Mouse (Mus musculus) hindbrain, embryonic 13.5 days (tissue): ENCODE data around the gene Fbn1. TPM values are rescaled to one million over a fixed set of nuclear protein-coding genes. Genes with fewer than 3 reads are reported as not detected.

Experiments
- ATAC-seq: fragments of 200-750 bp; cut with Nextera tagmentation; 2 replicates; pipeline ENCODE4 v1.8.0; 2017; ENCODE audit warnings: moderate TSS enrichment; ENCODE audit not compliant: low FRiP score
- H3K27ac ChIP-seq: fragments of 300-500 bp; sonication (generic); 2 replicates; pipeline ENCODE4 v1.5.1; 2015; ENCODE audit warnings: inconsistent platforms, mild to moderate bottlenecking, moderate library complexity
- H3K27me3 ChIP-seq: fragments of 300-500 bp; sonication (generic); 2 replicates; pipeline ENCODE4 v1.6.1; 2015; ENCODE audit warnings: mild to moderate bottlenecking, inconsistent platforms
- H3K36me3 ChIP-seq: fragments of 300-500 bp; sonication (generic); 2 replicates; pipeline ENCODE4 v1.6.1; 2015; ENCODE audit warnings: mild to moderate bottlenecking, inconsistent platforms
- H3K4me1 ChIP-seq: fragments of 300-500 bp; sonication (generic); replicated peaks from 2 replicates; pipeline ENCODE4 v1.6.1; 2015; ENCODE audit warnings: inconsistent platforms
- H3K4me2 ChIP-seq: fragments of 300-500 bp; sonication (generic); 2 replicates; pipeline ENCODE4 v1.6.1; 2015; ENCODE audit warnings: inconsistent platforms, mild to moderate bottlenecking, moderate library complexity
- H3K4me3 ChIP-seq: fragments of 300-500 bp; sonication (generic); 2 replicates; pipeline ENCODE4 v1.5.1; 2015; ENCODE audit warnings: mild to moderate bottlenecking, inconsistent platforms
- H3K9ac ChIP-seq: fragments of 300-500 bp; sonication (generic); 2 replicates; pipeline ENCODE4 v1.6.1; 2015; ENCODE audit warnings: mild to moderate bottlenecking, inconsistent platforms
- H3K9me3 ChIP-seq: fragments of 300-500 bp; sonication (generic); 2 replicates; pipeline ENCODE4 v1.6.1; 2016; ENCODE audit warnings: inconsistent platforms
- WGBS: fragments of 180-500 bp; shearing (Covaris S2); methylation state at CpG from one replicate; pipeline ENCODE4 v1.1.7; 2015; 5-methylcytosine and 5-hydroxymethylcytosine counted together
- polyA plus RNA-seq: library from polyadenylated mRNA; unstranded; fragments of >200 nt; fragmentation: Nextera tagmentation; extraction: Ambion mirVana; gene quantifications from 2 replicates; pipeline ENCODE4 v1.2.1, GENCODE M21; 2015

Gene Fbn1
- polyA plus RNA-seq, result 2.7 and 3.8 TPM in 2 replicates

- 84% methylated on average over 4 of the region's 4 CpGs for WGBS
- Histone ChIP-seq H3K27ac (no peak within 1 kb of the TSS), H3K9ac (peak within 1 kb of the TSS; percentile 85), H3K27me3 (peaks cover 18% of the 10 kb centered on the region), H3K4me1 (peaks cover 16% of the 10 kb centered on the region), H3K36me3 (no peaks in the 10 kb centered on the region), H3K4me3 (peak within 1 kb of the TSS; percentile 73), H3K9me3 (no peaks in the 10 kb centered on the region), H3K4me2 (peak within 1 kb of the TSS; percentile 98)
- ATAC-seq, result no peak
Measured at GRCm38 (mm10) chr2:125507893-125508292, at the start of gene Fbn1. Gene Fbn1 (minus strand): TSS chr2:125507993.

- ATAC-seq, result no peak
- H3K27me3 ChIP-seq, result no peaks in the 10 kb centered on the region
- no peak overlapping the region for H3K27ac ChIP-seq
- WGBS, result 82% methylated on average over 6 of the region's 6 CpGs
- no peaks in the 10 kb centered on the region for H3K9me3 ChIP-seq
- no peak overlapping the region for H3K4me2 ChIP-seq
- peaks cover 14% of the 10 kb centered on the region; the same call in 1 of the 2 replicates for H3K4me1 ChIP-seq
- H3K9ac ChIP-seq, result no peak overlapping the region
- H3K4me3 ChIP-seq, result no peak overlapping the region
- no peaks in the 10 kb centered on the region for H3K36me3 ChIP-seq
Measured at GRCm38 (mm10) chr2:125555830-125556229, 48.0 kb upstream of the Fbn1 start.

GRCm38 (mm10) chr2:125548806-125549578 is 41.2 kb upstream of the Fbn1 start:
- Histone ChIP-seq H3K4me1 (no peaks in the 10 kb centered on the region), H3K9ac (no peak overlapping the region), H3K27ac (no peak overlapping the region), H3K27me3 (no peaks in the 10 kb centered on the region), H3K36me3 (no peaks in the 10 kb centered on the region), H3K4me2 (no peak overlapping the region), H3K4me3 (no peak overlapping the region), H3K9me3 (no peaks in the 10 kb centered on the region)
- ATAC-seq, result no peak
- WGBS, result 79% methylated on average over 1 of the region's 1 CpGs

- no peaks in the 10 kb centered on the region for H3K9me3 ChIP-seq
- H3K9ac ChIP-seq, result no peak overlapping the region
- no peak for ATAC-seq
- no peak overlapping the region for H3K4me2 ChIP-seq
- H3K4me1 ChIP-seq, result no peaks in the 10 kb centered on the region
- H3K4me3 ChIP-seq, result no peak overlapping the region
- H3K36me3 ChIP-seq, result no peaks in the 10 kb centered on the region
- WGBS, result 91% methylated on average over 3 of the region's 3 CpGs
- H3K27ac ChIP-seq, result no peak overlapping the region
- no peaks in the 10 kb centered on the region for H3K27me3 ChIP-seq
Measured at GRCm38 (mm10) chr2:125544986-125545385, 37.2 kb upstream of the Fbn1 start.

GRCm38 (mm10) chr2:125543646-125544045 is 35.9 kb upstream of the Fbn1 start:
- no peak overlapping the region for H3K4me3 ChIP-seq
- H3K4me2 ChIP-seq, result no peak overlapping the region
- WGBS, result 90% methylated on average over 1 of the region's 1 CpGs
- no peak overlapping the region for H3K27ac ChIP-seq
- no peak overlapping the region for H3K9ac ChIP-seq
- no peak for ATAC-seq
- H3K9me3 ChIP-seq, result no peaks in the 10 kb centered on the region
- no peaks in the 10 kb centered on the region for H3K36me3 ChIP-seq
- no peaks in the 10 kb centered on the region for H3K4me1 ChIP-seq
- no peaks in the 10 kb centered on the region for H3K27me3 ChIP-seq

GRCm38 (mm10) chr2:125541451-125541850 is 33.7 kb upstream of the Fbn1 start:
- no peaks in the 10 kb centered on the region for H3K36me3 ChIP-seq
- no peaks in the 10 kb centered on the region for H3K9me3 ChIP-seq
- H3K9ac ChIP-seq, result no peak overlapping the region
- H3K27me3 ChIP-seq, result no peaks in the 10 kb centered on the region
- WGBS, result 80% methylated on average over 7 of the region's 7 CpGs
- H3K4me3 ChIP-seq, result no peak overlapping the region
- H3K4me1 ChIP-seq, result no peaks in the 10 kb centered on the region
- no peak overlapping the region for H3K4me2 ChIP-seq
- ATAC-seq, result no peak
- H3K27ac ChIP-seq, result no peak overlapping the region

GRCm38 (mm10) chr2:125540579-125540978 is 32.8 kb upstream of the Fbn1 start:
- H3K27ac ChIP-seq, result no peak overlapping the region
- H3K27me3 ChIP-seq, result no peaks in the 10 kb centered on the region
- no peak overlapping the region for H3K4me2 ChIP-seq
- no peak for ATAC-seq
- no peak overlapping the region for H3K9ac ChIP-seq
- H3K4me3 ChIP-seq, result no peak overlapping the region
- no peaks in the 10 kb centered on the region for H3K4me1 ChIP-seq
- no peaks in the 10 kb centered on the region for H3K36me3 ChIP-seq
- no peaks in the 10 kb centered on the region for H3K9me3 ChIP-seq
- WGBS, result 84% methylated on average over 7 of the region's 7 CpGs

- no peak overlapping the region for H3K9ac ChIP-seq
- H3K27me3 ChIP-seq, result no peaks in the 10 kb centered on the region
- H3K4me2 ChIP-seq, result no peak overlapping the region
- no peaks in the 10 kb centered on the region for H3K36me3 ChIP-seq
- H3K27ac ChIP-seq, result no peak overlapping the region
- no peak overlapping the region for H3K4me3 ChIP-seq
- whole genome bisulfite sequencing, result 82% methylated on average over 3 of the region's 3 CpGs
- H3K4me1 ChIP-seq, result no peaks in the 10 kb centered on the region
- no peak for ATAC-seq
- H3K9me3 ChIP-seq, result no peaks in the 10 kb centered on the region
Measured at GRCm38 (mm10) chr2:125539640-125540039, 31.8 kb upstream of the Fbn1 start.

GRCm38 (mm10) chr2:125530665-125531064 is 22.9 kb upstream of the Fbn1 start:
- Histone ChIP-seq H3K4me2 (no peak overlapping the region), H3K9ac (no peak overlapping the region), H3K27me3 (no peaks in the 10 kb centered on the region), H3K9me3 (no peaks in the 10 kb centered on the region), H3K4me3 (no peak overlapping the region), H3K27ac (no peak overlapping the region), H3K4me1 (no peaks in the 10 kb centered on the region), H3K36me3 (no peaks in the 10 kb centered on the region)
- WGBS, result 78% methylated on average over 6 of the region's 6 CpGs
- no peak for ATAC-seq

- no peak overlapping the region for H3K4me3 ChIP-seq
- no peaks in the 10 kb centered on the region for H3K9me3 ChIP-seq
- H3K27me3 ChIP-seq, result no peaks in the 10 kb centered on the region
- H3K36me3 ChIP-seq, result no peaks in the 10 kb centered on the region
- no peak overlapping the region for H3K4me2 ChIP-seq
- no peak for ATAC-seq
- H3K27ac ChIP-seq, result no peak overlapping the region
- WGBS, result 87% methylated on average over 5 of the region's 5 CpGs
- no peak overlapping the region for H3K9ac ChIP-seq
- H3K4me1 ChIP-seq, result no peaks in the 10 kb centered on the region
Measured at GRCm38 (mm10) chr2:125526566-125526965, 18.8 kb upstream of the Fbn1 start.

GRCm38 (mm10) chr2:125525484-125525883 is 17.7 kb upstream of the Fbn1 start:
- Histone ChIP-seq H3K27ac (no peak overlapping the region), H3K4me3 (no peak overlapping the region), H3K4me1 (no peaks in the 10 kb centered on the region), H3K4me2 (no peak overlapping the region), H3K9ac (no peak overlapping the region), H3K36me3 (no peaks in the 10 kb centered on the region), H3K27me3 (no peaks in the 10 kb centered on the region), H3K9me3 (no peaks in the 10 kb centered on the region)
- WGBS, result 93% methylated on average over 2 of the region's 2 CpGs
- ATAC-seq, result no peak

- Histone ChIP-seq H3K27ac (no peak overlapping the region), H3K9ac (no peak overlapping the region), H3K4me1 (no peaks in the 10 kb centered on the region), H3K9me3 (no peaks in the 10 kb centered on the region), H3K36me3 (no peaks in the 10 kb centered on the region), H3K4me3 (no peak overlapping the region), H3K4me2 (no peak overlapping the region), H3K27me3 (no peaks in the 10 kb centered on the region)
- ATAC-seq, result no peak
- 29% methylated on average over 4 of the region's 4 CpGs for WGBS
Measured at GRCm38 (mm10) chr2:125516594-125516993, 8.8 kb upstream of the Fbn1 start.
